Mouse (Mus musculus): Measurements from ENCODE around the gene Fyn. TPM values are rescaled to one million over a fixed set of nuclear protein-coding genes. Genes with fewer than 3 reads are reported as not detected.

Fyn gene
- polyA plus RNA-seq, 1 experiment: 134 TPM

DNA sequence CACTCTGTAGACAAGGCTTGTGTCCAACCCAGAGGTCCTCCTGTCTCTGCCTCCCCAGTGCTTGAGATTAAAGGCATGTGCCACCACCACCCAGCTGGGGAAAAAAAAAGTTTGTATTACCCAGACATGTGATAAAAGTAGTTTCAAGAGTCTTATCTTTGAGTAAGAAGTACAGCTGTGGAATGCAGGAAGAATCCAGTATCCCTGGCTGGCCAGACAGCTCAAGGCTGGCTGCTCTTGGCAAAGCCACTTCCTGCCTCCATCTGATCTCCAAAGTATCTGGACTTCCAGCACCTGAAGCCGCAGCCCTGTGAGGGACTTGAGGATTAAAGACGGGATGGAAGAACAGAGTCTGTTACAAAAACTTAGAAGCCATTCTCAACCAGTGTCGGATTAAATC is 150.2 kb downstream of the Fyn start:
- no peak for DNase-seq (ENCODE audit: low read depth)
- no peak for TF ChIP-seq CTCF (IDR thresholded peaks at IDR 0.05; ENCODE audit: borderline replicate concordance, extremely low read depth, insufficient read depth, insufficient read length)
- TF ChIP-seq POLR2A (IDR thresholded peaks at IDR 0.05; ENCODE audit: borderline replicate concordance, extremely low read depth, insufficient read depth, insufficient read length, poor library complexity, severe bottlenecking): no peak

DNA sequence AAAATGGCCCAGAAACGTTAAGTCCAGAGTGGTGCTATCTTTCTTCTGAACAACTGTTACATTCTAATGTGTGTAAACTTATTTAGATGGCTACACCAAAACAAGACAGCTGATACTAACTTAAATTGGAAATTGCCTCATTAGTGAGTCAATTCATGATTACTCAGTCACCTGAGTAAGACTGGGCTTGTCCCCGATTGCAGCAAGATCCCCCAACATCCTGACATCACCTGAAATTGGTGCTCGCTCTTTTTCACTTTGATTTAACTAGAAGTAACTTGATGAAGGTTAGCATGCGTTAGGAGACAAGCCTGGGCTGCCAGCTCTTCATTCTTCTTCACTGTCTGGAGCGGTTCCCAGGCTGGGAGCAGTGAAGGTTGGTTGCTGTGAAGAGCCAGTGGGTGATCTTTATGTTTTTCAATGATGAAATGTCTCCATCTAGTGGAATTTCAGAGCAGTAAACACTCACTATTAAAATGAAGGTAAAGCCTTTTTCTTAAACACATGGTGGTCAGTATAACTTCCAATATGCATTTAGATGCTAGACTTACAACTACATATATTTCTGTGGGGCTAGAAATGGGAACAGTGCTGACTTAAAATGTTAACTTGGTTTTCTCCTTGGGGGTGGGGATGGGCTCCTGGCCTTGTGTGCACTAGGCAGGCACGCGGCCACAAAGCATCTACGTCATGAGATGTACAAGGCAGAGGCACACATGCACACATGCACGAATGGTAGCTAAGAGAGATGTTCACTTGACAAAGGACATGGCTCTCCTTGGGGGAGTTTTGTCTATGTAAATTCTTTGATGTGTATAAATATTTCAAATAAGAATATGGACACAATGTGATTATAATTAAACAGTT is 151.7 kb downstream of the Fyn start:
- TF ChIP-seq CTCF (IDR thresholded peaks at IDR 0.05; ENCODE audit: borderline replicate concordance, extremely low read depth, insufficient read depth, insufficient read length): peak; percentile 57
- no peak for TF ChIP-seq POLR2A (IDR thresholded peaks at IDR 0.05; ENCODE audit: borderline replicate concordance, extremely low read depth, insufficient read depth, insufficient read length, poor library complexity, severe bottlenecking)
- peak; percentile 95 for DNase-seq (ENCODE audit: low read depth)

DNA sequence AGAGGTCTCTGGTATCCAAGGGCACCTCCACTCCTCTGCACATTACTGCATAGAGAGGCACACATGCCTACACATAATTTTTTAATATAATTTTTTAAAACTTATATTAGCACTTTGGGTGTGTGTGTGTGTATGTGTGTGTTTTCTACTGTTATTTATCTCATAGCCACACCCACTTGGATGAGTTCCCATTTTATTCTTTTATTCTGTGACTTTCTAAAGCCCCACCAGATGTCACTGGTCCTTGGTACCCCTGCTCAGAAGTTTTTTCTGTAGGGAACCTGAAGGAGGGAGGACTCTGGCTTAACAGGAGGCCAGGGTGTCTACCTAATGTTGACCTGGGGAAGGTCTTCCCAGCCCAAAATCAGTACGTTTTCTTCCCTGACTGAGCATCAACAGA is 152.7 kb downstream of the Fyn start:
- TF ChIP-seq CTCF (IDR thresholded peaks at IDR 0.05; ENCODE audit: borderline replicate concordance, extremely low read depth, insufficient read depth, insufficient read length) (no peak), POLR2A (IDR thresholded peaks at IDR 0.05; ENCODE audit: borderline replicate concordance, extremely low read depth, insufficient read depth, insufficient read length, poor library complexity, severe bottlenecking) (no peak)
- no peak for DNase-seq (ENCODE audit: low read depth)

DNA sequence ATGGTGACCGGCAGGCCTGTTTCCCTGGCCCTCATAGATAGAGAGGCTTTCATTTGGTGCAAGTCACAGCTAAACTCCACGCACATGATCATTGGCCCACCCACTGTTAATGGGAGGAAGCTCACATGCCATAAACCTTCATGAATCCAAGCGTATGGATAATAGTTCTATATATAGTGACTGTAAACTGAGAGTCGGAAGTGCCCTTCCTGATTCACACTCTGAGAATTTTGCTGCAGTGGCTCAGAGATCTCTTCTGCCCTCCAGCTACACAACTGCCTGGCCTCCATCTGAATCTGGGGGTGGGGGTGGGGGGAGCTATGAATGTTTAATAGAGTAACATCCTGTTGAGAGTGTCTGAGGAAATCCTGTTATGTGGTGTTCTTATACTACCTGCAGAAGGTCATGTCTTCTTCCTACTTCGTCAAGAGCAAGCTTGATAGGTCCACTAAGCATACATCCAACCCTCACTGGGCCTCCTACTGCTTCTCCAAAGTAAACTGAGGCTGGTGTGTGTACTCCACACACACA is 153.3 kb downstream of the Fyn start:
- DNase-seq (ENCODE audit: low read depth): no peak
- TF ChIP-seq POLR2A (IDR thresholded peaks at IDR 0.05; ENCODE audit: borderline replicate concordance, extremely low read depth, insufficient read depth, insufficient read length, poor library complexity, severe bottlenecking) (no peak), CTCF (IDR thresholded peaks at IDR 0.05; ENCODE audit: borderline replicate concordance, extremely low read depth, insufficient read depth, insufficient read length) (no peak)

DNA sequence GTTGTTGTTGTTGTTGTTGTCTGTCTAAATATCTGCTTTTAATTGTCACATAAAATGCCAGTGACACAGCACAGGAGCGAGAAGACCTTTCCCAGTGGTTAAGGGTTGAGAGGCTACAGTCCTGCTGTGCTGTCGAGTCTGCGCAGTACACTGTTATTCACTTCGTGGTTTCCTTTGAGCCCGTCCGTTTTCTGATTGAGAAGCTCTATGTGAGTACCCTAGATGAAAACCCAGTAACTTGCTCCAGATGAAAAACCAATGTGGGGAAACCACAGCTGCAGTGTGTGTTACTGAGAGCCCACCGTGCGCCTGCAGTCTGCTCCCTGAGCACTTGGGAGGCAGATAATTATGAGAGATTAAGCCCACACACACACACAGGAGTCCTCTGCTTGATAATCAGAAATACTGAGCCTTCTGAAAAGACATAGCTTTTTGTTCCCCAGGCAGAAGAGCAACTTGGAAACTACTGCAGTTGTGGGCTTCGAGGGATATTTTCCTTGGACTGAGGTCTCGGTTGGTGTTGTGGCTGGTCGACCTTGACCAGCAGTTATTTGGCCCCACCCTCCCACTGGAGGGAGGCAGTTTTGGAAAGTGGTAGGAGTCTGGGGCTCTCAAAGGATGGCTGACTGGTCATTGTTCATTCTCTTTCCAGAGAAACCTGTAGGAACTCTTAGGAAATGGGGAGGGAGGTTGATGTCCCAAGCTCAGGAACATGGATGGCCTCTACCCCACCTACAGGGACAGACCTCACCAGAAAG is 154.4 kb downstream of the Fyn start:
- TF ChIP-seq POLR2A (IDR thresholded peaks at IDR 0.05; ENCODE audit: borderline replicate concordance, extremely low read depth, insufficient read depth, insufficient read length, poor library complexity, severe bottlenecking): no peak
- no peak for TF ChIP-seq CTCF (IDR thresholded peaks at IDR 0.05; ENCODE audit: borderline replicate concordance, extremely low read depth, insufficient read depth, insufficient read length)
- DNase-seq (ENCODE audit: low read depth): no peak

DNA sequence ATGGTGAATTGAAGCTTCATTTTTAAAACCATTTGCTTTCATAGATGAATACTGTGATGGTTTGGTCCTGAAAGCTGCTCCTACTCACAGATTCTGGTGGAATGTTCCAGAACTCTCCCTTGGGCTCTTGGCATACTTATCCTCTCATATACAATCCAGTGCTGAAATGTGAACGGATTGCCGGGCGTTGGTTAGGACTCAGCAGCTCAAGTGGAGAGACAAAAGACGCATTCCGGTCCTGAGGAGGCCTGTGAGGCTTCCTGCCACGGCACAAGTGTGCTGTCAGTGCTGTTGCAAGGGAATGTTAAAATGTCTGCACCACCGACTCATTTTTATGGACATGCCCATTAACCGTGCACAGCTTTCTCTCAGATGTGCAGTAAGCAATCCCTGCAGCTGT is 155.7 kb downstream of the Fyn start:
- no peak for TF ChIP-seq POLR2A (IDR thresholded peaks at IDR 0.05; ENCODE audit: borderline replicate concordance, extremely low read depth, insufficient read depth, insufficient read length, poor library complexity, severe bottlenecking)
- TF ChIP-seq CTCF (IDR thresholded peaks at IDR 0.05; ENCODE audit: borderline replicate concordance, extremely low read depth, insufficient read depth, insufficient read length): no peak
- no peak for DNase-seq (ENCODE audit: low read depth)

DNA sequence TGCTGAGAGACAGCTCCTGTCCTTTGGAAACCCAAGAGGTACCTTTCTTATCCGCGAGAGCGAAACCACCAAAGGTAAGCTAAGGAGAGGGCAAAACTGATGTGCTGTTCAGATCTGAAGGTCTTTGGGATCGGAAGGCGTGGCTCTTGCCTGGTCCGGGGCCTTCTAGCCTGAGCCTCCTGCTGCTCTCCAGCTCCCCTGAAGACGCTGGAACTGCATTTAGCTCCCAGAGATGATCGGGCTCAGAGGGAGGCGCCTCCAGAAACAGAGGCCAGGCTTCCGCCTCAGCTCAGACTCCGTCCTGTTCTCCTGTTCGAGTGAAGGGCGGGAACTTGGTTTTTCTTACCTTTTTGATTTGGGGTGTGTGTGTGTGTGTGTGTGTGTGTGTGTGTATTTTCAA is 156.8 kb downstream of the Fyn start:
- TF ChIP-seq POLR2A (IDR thresholded peaks at IDR 0.05; ENCODE audit: borderline replicate concordance, extremely low read depth, insufficient read depth, insufficient read length, poor library complexity, severe bottlenecking) (no peak), CTCF (IDR thresholded peaks at IDR 0.05; ENCODE audit: borderline replicate concordance, extremely low read depth, insufficient read depth, insufficient read length) (no peak)
- DNase-seq (ENCODE audit: low read depth): no peak

DNA sequence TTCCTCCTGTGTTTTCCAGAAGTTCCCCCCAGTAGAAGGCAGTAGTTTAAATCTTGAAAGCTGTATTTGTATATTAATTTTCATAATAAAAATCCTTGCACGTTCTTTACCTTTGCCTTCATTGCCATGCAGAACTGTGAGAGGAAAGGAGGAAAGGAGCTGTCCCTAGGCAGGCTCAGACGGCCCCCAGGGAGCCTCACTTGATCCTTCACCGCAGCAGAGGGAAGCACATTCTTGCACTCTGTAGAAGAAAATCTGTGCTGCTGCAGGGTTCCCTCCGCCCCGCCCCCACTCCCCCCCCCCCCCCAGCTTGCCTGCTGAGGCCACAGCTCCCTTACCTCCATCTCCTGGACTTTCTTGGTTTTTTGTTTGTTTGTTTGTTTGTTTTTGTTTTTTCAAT is 158.5 kb downstream of the Fyn start:
- TF ChIP-seq POLR2A (IDR thresholded peaks at IDR 0.05; ENCODE audit: borderline replicate concordance, extremely low read depth, insufficient read depth, insufficient read length, poor library complexity, severe bottlenecking) (no peak), CTCF (IDR thresholded peaks at IDR 0.05; ENCODE audit: borderline replicate concordance, extremely low read depth, insufficient read depth, insufficient read length) (no peak)
- DNase-seq (ENCODE audit: low read depth): no peak

DNA sequence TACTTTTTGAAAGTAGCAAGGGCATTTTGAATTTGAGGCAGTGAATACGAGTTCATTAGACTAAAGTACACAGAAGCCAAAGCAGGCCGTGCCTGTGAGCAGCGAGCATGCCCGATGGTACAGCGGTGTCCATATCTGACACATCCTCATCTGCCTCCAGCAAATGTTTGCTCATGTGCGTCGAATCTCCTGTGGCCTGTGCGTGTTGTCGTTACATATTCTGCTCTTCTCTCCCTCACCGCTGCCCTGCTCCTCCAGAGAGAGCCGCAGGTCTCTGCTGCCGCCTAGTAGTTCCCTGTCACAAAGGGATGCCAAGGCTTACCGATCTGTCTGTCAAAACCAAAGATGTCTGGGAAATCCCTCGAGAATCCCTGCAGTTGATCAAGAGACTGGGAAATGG is 160.5 kb downstream of the Fyn start:
- no peak for TF ChIP-seq POLR2A (IDR thresholded peaks at IDR 0.05; ENCODE audit: borderline replicate concordance, extremely low read depth, insufficient read depth, insufficient read length, poor library complexity, severe bottlenecking)
- DNase-seq (ENCODE audit: low read depth): no peak

DNA sequence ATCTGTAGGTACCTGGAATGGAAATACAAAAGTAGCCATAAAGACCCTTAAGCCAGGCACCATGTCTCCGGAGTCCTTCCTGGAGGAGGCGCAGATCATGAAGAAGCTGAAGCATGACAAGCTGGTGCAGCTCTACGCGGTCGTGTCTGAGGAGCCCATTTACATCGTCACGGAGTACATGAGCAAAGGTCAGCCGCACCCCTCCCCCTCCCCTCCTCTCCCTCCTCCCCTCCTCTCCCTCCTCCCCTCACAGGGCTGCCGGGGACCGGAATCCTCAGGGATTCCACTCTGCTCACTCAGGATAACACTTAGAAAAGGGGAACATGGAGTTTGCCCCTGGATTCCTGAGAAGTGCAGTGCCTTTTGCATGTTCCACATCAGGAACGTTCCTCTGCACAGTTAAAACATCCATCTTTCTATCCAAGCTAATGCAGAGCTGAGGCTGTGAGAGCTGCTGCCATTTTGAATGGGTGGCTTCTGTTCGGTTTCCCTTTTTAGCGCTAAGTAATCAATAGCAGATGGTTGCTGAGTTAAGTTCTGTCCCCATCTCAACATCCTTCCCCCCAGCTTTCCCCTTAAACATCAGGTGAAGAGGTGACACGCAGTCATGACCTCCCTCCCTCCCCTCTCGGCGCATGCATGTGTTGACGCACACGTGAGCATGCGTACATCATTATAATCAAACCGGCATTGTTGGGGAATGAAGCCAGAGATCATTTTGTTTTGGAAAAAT is 163.5 kb downstream of the Fyn start:
- TF ChIP-seq POLR2A (IDR thresholded peaks at IDR 0.05; ENCODE audit: borderline replicate concordance, extremely low read depth, insufficient read depth, insufficient read length, poor library complexity, severe bottlenecking): no peak
- TF ChIP-seq CTCF (IDR thresholded peaks at IDR 0.05; ENCODE audit: borderline replicate concordance, extremely low read depth, insufficient read depth, insufficient read length): no peak
- no peak for DNase-seq (ENCODE audit: low read depth)

DNA sequence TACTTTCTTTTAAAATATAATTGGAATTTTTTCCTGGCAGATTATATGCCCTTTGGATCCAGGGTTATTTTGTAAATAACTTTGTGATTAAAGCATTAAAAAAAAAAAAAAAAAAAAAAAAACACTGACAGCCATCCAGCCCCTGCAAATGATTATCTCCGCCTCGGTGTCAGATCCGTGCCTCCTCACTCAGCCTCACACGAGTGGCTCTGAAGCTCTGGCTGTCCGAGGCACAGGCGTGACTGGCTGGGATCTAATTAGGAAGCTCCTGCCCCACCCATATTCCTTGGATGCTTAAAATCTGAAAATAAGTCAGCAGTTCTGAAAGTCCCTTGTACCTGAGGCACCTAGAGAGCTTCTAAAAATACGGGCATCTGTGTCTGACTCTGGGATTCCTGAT is 164.2 kb downstream of the Fyn start:
- TF ChIP-seq POLR2A (IDR thresholded peaks at IDR 0.05; ENCODE audit: borderline replicate concordance, extremely low read depth, insufficient read depth, insufficient read length, poor library complexity, severe bottlenecking) (no peak), CTCF (IDR thresholded peaks at IDR 0.05; ENCODE audit: borderline replicate concordance, extremely low read depth, insufficient read depth, insufficient read length) (no peak)

More for the DNA sequence above, 164.2 kb downstream of the Fyn start:
- DNase-seq (ENCODE audit: low read depth): no peak

Measured in brain, embryonic 14.5 days (tissue).